Mouse (Mus musculus) kidney, embryonic 16.5 days (tissue): ENCODE data around the gene Pip4k2a. TPM values are rescaled to one million over a fixed set of nuclear protein-coding genes. Genes with fewer than 3 reads are reported as not detected.
"Not testable (repeated sequence)": the region's sequence is repeated elsewhere in the genome, so short reads cannot be mapped to it uniquely, and the experiment has no call there.

Source experiments
- ATAC-seq: fragments of 200-750 bp; cut with Nextera tagmentation; 2 replicates; pipeline ENCODE4 v1.8.0; 2017; ENCODE audit warnings: moderate TSS enrichment; ENCODE audit not compliant: low FRiP score, low TSS enrichment
- H3K27ac ChIP-seq: fragments of 300-500 bp; sonication (generic); 2 replicates; pipeline ENCODE4 v1.5.1; 2014; ENCODE audit warnings: low read length
- H3K27me3 ChIP-seq: fragments of 300-500 bp; sonication (generic); 2 replicates; pipeline ENCODE4 v1.6.1; 2014; ENCODE audit warnings: low read length, control low read depth, mixed read lengths; ENCODE audit not compliant: insufficient read depth
- H3K36me3 ChIP-seq: fragments of 300-500 bp; sonication (generic); 2 replicates; pipeline ENCODE4 v1.6.1; 2014; ENCODE audit warnings: low read length, control low read depth, mixed read lengths; ENCODE audit not compliant: insufficient read depth
- H3K4me1 ChIP-seq: fragments of 300-500 bp; sonication (generic); 2 replicates; pipeline ENCODE4 v1.6.1; 2014; ENCODE audit warnings: low read length, control low read depth, mixed read lengths; ENCODE audit not compliant: insufficient read depth
- H3K4me2 ChIP-seq: fragments of 300-500 bp; sonication (generic); replicated peaks from 2 replicates; pipeline ENCODE4 v1.6.1; 2014; ENCODE audit warnings: low read depth, low read length
- H3K4me3 ChIP-seq: fragments of 300-500 bp; sonication (generic); 2 replicates; pipeline ENCODE4 v1.5.1; 2014; ENCODE audit warnings: mild to moderate bottlenecking, low read length
- H3K9ac ChIP-seq: fragments of 300-500 bp; sonication (generic); replicated peaks from 2 replicates; pipeline ENCODE4 v1.6.1; 2014; ENCODE audit warnings: low read length
- H3K9me3 ChIP-seq: fragments of 300-500 bp; sonication (generic); 2 replicates; pipeline ENCODE4 v1.6.1; 2016; ENCODE audit warnings: low read length, control low read depth
- WGBS: fragments of 180-500 bp; shearing (Covaris S2); extraction: QIAGEN DNeasy Blood & Tissue Kit; methylation state at CpG from one replicate; pipeline ENCODE4 v1.1.7; 2014; 5-methylcytosine and 5-hydroxymethylcytosine counted together
- polyA plus RNA-seq: library from polyadenylated mRNA; unstranded; fragments of >200 nt; fragmentation: Nextera tagmentation; extraction: Ambion mirVana; gene quantifications from 2 replicates; pipeline ENCODE4 v1.2.1, GENCODE M21; 2015

Pip4k2a gene
- polyA plus RNA-seq, 1 experiment from 2014 or later = 13.0 TPM

DNA sequence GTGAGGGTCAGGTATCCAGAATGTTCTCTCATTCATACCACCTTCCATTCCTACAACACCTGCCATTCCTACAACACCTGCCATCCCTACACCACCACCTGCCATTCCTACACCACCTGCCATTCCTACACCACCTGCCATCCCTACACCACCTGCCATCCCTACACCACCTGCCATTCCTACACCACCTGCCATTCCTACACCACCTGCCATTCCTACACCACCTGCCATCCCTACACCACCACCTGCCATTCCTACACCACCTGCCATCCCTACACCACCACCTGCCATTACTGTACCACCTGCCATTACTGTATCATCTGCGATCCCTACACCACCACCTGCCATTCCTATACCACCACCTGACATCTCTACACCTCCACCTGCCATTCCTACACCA is 104.6 kb downstream of the Pip4k2a start:
- H3K4me2 ChIP-seq, H3K36me3 ChIP-seq, H3K4me3 ChIP-seq, H3K9me3 ChIP-seq, ATAC-seq, H3K27me3 ChIP-seq, H3K27ac ChIP-seq, H3K9ac ChIP-seq: not testable (repeated sequence)
- 94% methylated on average over 1 of the region's 1 CpGs for WGBS
- peaks cover 36% of the 10 kb centered on the region for H3K4me1 ChIP-seq

DNA sequence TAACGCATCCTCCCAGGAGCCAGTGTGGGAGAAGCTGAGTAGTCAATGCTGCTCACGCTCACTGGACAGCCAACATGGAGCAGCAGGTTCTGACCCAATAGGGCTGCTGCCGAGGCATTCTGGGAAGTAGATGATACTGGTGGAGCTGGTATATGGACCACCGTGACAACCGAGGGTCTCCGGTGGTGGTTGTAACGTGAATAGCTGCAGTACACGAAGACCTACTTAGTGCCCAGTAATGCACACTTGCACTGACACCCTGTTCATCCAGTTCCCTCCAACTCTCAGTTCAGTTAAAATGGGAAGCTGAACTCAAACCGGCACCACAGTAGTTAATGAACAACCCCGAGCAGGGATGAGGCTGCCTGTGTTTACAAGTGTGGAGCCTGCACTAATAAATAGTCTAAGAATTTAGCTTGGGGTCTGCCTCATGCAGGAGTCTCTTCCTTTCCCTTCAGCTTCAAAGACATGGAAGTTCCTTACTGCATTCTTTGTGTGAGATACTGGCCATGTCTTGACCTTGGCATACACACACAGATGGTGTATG is 105.9 kb downstream of the Pip4k2a start:
- WGBS = 61% methylated on average over 10 of the region's 10 CpGs
- peak; percentile 28; the same call in 1 of the 2 replicates for ATAC-seq
- Histone ChIP-seq H3K9me3 (no peaks in the 10 kb centered on the region), H3K4me1 (peaks cover 23% of the 10 kb centered on the region), H3K4me3 (no peak overlapping the region), H3K9ac (no peak overlapping the region), H3K27me3 (no peaks in the 10 kb centered on the region), H3K36me3 (0 out of 2 replicates have a peak, but pooled peaks cover 2% of the 10 kb centered on the region), H3K4me2 (no peak overlapping the region), H3K27ac (peak overlapping the region; percentile 30; the same call in 1 of the 2 replicates)

DNA sequence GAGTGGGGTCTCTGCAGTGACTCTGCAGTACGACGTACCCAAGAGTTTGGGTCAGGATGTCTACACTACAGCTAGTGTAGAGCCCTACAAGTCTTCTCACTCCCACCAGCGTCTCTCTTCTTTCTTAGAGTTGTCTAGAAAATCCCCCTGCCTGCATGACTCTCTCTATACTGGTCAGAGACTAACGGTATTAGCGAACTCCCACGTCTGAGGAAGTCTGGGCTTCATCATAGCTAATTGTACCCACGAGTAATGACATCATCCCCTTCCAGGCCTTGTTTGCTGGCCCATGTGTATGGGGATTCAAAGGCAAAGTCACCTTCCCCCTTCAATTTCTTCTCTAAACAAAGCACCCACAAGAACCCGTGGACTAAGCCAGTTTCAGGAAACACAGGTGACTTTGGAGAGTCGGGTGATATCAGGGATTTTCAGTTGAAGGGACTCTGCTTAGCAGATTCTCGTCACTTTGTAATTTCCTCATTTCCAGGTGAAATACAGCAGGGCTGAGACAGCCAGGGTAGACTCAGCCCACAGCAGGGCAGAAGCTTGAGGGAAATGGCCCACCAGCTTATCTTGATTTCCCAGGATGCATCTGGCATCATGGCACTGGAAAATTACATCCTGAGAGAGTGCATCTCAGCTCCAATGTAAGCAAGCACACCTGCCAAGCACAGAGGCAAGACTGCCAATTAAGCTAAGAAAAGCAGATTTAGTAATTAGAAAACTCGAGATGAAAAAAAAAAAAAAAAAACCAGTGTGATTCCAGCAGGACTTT is 107.5 kb downstream of the Pip4k2a start:
- 0 out of 2 replicates have a peak, but pooled peaks cover 2% of the 10 kb centered on the region for H3K36me3 ChIP-seq
- H3K9me3 ChIP-seq = no peaks in the 10 kb centered on the region
- no peak overlapping the region for H3K4me2 ChIP-seq
- no peaks in the 10 kb centered on the region for H3K27me3 ChIP-seq
- WGBS = 57% methylated on average over 11 of the region's 11 CpGs
- H3K27ac ChIP-seq = no peak overlapping the region
- no peak overlapping the region for H3K9ac ChIP-seq
- peaks cover 11% of the 10 kb centered on the region for H3K4me1 ChIP-seq
- no peak for ATAC-seq
- H3K4me3 ChIP-seq = no peak overlapping the region

DNA sequence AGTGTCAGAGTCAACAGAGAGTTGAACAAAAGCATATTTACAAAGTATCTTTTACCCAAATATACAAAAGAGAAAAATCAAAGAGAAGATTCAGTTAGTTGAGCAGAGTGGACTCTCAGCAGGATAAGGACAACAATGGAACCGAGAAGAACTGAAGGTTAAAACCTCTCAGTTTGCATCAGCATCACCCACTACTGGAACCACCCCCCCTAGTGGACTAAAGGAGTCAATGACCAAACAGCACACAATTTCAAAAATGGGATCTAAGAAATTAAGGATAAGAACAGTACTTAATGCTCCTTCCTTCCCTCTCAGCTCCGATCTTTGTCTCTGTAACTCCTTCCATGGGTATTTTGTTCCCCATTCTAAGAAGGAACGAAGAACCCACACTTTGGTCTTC is 113.6 kb downstream of the Pip4k2a start:
- no peak overlapping the region for H3K4me2 ChIP-seq
- no peak overlapping the region for H3K4me3 ChIP-seq
- 0 out of 2 replicates have a peak, but pooled peaks cover 2% of the 10 kb centered on the region for H3K36me3 ChIP-seq
- no peak for ATAC-seq
- H3K4me1 ChIP-seq = 0 out of 2 replicates have a peak, but pooled peaks cover 2% of the 10 kb centered on the region
- H3K27me3 ChIP-seq = no peaks in the 10 kb centered on the region
- no peaks in the 10 kb centered on the region for H3K9me3 ChIP-seq
- no peak overlapping the region for H3K9ac ChIP-seq
- WGBS = 89% methylated on average over 3 of the region's 3 CpGs
- H3K27ac ChIP-seq = no peak overlapping the region

DNA sequence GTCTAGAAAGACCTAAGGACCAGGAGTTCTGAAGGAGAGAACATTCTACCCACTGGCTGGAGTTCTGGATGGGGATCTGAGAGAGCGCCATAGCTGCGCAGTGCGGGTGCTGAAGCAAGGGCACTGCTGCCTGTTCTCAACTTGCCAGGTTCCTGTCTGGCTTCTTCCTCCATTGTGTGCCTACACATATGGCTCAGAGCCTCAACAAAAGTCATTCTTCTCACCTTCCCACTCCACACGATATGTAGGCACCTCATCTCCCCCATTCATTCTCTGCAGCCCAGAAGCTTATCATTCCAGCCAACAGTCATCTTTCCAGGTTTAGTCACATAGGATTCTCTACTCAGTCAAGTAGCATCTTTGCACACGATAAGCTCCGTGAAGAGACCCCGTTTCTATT is 123.3 kb downstream of the Pip4k2a start:
- 95% methylated on average over 7 of the region's 7 CpGs for WGBS
- Histone ChIP-seq H3K4me3 (no peak overlapping the region), H3K4me2 (no peak overlapping the region), H3K4me1 (no peaks in the 10 kb centered on the region), H3K9me3 (no peaks in the 10 kb centered on the region), H3K36me3 (peaks cover 10% of the 10 kb centered on the region; the same call in 1 of the 2 replicates), H3K27ac (no peak overlapping the region), H3K9ac (no peak overlapping the region), H3K27me3 (no peaks in the 10 kb centered on the region)
- ATAC-seq = no peak

DNA sequence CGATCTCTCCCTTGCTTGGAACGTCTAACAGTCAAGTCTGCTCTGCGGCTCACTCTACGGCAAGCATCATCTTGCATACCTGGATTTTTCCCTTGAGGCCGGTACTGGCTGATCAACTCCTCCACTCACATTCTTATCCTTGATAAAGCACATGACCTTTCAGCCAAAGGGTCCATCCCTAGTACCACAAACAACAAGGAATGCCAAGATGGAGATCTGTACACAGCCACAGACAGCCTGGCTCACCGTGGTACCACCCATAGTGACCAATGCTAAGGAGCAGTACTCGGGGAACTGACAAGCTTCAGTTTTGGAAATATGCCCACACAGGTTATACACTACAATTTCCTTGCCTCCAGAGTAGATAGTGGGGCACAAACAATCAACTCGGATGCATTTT is 123.9 kb downstream of the Pip4k2a start:
- WGBS = 86% methylated on average over 8 of the region's 8 CpGs
- Histone ChIP-seq H3K4me2 (no peak overlapping the region), H3K9ac (no peak overlapping the region), H3K36me3 (peaks cover 10% of the 10 kb centered on the region; the same call in 1 of the 2 replicates), H3K4me1 (no peaks in the 10 kb centered on the region), H3K27me3 (no peaks in the 10 kb centered on the region), H3K27ac (no peak overlapping the region), H3K9me3 (no peaks in the 10 kb centered on the region), H3K4me3 (no peak overlapping the region)
- ATAC-seq = no peak

DNA sequence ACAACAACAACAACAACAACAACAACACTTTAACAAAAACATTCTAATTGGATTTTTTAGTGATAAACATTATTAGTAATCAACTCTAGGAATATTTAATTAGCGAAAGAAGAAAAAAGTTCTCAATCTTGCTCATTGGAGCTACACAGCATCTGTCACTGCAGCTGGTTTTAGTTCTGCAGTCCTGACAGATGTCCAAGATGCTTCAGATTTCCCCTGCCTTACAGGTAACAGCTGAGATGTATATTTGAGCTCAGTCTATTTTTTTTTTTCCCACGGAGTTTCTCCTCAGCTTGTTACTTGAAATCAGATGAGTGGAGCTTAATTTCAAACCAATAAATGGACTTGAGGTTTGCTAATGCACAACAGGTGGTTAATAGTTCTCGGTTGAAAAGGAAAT is 124.5 kb downstream of the Pip4k2a start:
- no peak for ATAC-seq
- Histone ChIP-seq H3K36me3 (peaks cover 10% of the 10 kb centered on the region; the same call in 1 of the 2 replicates), H3K4me2 (no peak overlapping the region), H3K27ac (no peak overlapping the region), H3K9ac (no peak overlapping the region), H3K4me1 (no peaks in the 10 kb centered on the region), H3K4me3 (no peak overlapping the region), H3K27me3 (no peaks in the 10 kb centered on the region), H3K9me3 (no peaks in the 10 kb centered on the region)
- 65% methylated on average over 3 of the region's 3 CpGs for WGBS

DNA sequence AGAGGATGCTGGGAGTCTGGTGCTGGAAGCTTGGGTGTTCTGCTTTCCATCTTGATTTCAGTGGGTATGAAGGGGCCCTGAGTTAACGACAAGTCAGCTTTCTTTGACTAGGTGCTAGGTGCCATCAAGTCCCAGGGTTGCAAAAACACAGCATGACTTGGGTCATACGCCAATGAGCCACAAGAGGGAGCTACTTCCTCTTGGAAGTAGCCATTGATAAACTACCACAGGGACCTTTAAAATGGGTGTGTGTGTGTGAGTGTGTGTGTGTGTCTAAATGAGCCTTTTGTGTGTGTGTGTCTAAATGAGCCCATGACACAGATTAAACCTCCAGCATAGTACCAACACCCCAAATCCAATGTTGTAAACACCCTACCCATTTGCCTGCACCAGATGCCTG is 125.1 kb downstream of the Pip4k2a start:
- ATAC-seq = no peak
- no peaks in the 10 kb centered on the region for H3K27me3 ChIP-seq
- H3K36me3 ChIP-seq = peaks cover 10% of the 10 kb centered on the region; the same call in 1 of the 2 replicates
- H3K4me3 ChIP-seq = no peak overlapping the region
- no peak overlapping the region for H3K4me2 ChIP-seq
- WGBS = 6% methylated on average over 2 of the region's 2 CpGs
- H3K27ac ChIP-seq = no peak overlapping the region
- no peaks in the 10 kb centered on the region for H3K4me1 ChIP-seq
- H3K9ac ChIP-seq = no peak overlapping the region
- no peaks in the 10 kb centered on the region for H3K9me3 ChIP-seq

DNA sequence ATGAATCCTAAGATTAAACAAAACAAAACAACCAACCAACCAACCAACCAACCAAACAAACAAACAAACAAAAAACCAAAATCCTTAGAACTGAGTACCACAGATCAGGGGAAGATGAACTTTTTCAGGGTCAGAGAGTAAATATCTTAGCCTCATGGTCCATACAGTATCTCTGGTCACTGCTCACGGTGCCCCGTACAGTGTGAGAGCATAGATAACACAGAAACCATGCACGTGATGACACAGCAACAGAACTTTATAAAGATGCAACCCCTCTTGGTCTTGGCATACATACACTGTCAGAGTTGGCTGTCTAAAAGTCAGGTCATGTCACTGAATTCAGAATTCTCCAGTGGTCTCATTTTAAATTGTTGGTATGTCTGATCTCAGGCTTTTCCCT is 126.8 kb downstream of the Pip4k2a start:
- Histone ChIP-seq H3K36me3 (peaks cover 6% of the 10 kb centered on the region; the same call in 1 of the 2 replicates), H3K27ac (no peak overlapping the region), H3K9ac (no peak overlapping the region), H3K9me3 (no peaks in the 10 kb centered on the region), H3K27me3 (no peaks in the 10 kb centered on the region), H3K4me3 (no peak overlapping the region), H3K4me1 (no peaks in the 10 kb centered on the region), H3K4me2 (no peak overlapping the region)
- no peak for ATAC-seq
- 96% methylated on average over 3 of the region's 3 CpGs for WGBS

DNA sequence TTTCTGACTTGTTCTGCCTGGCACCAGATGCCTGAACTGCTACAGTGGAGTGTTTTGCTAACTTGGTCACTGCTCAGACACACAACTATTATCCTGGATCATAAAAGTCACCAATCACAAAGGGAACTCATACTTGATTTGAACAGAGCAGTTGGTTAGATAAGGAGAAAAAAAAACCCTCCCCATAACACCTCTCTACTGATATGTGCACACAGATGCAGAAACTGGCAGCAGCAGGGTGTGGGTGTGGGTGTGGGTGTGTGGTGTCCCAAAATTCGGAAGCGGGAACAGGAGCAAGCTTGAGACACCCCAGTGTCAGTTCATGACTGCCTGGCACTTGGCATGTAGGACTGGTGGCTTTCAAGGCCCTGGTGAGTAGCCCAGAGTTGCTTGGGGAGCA is 130.9 kb downstream of the Pip4k2a start:
- Histone ChIP-seq H3K4me2 (no peak overlapping the region), H3K27ac (no peak overlapping the region), H3K9me3 (no peaks in the 10 kb centered on the region), H3K4me1 (no peaks in the 10 kb centered on the region), H3K27me3 (no peaks in the 10 kb centered on the region), H3K4me3 (no peak overlapping the region), H3K36me3 (peaks cover 8% of the 10 kb centered on the region; the same call in 1 of the 2 replicates), H3K9ac (no peak overlapping the region)
- no peak for ATAC-seq
- 85% methylated on average over 2 of the region's 2 CpGs for WGBS
